Mouse (Mus musculus) lung, postnatal 0 days (tissue): ENCODE measurements at regions not wholly inside any gene's neighbourhood (a gene's known extent, or its start where the extent isn't known, plus 50 kb on each side); places are given as distances from the start of the nearest gene placed in this dataset.
A peak's percentile ranks its signal among the peaks of the same experiment; 100 is the strongest.

Source experiments
- ATAC-seq: fragments of 200-750 bp; cut with Nextera tagmentation; 2 replicates; pipeline ENCODE4 v1.8.0; 2017; ENCODE audit warnings: moderate library complexity
- DNase-seq: peaks from one replicate; pipeline ENCODE4 v3.0.0-alpha.2; 2016; ENCODE audit warnings: low spot score
- H3K27ac ChIP-seq: fragments of 300-500 bp; sonication (generic); 2 replicates; pipeline ENCODE4 v1.5.1; 2014; ENCODE audit warnings: antibody characterized with exemption, mild to moderate bottlenecking, low read length, mixed read lengths
- H3K27me3 ChIP-seq: fragments of 300-500 bp; sonication (generic); replicated peaks from 2 replicates; pipeline ENCODE4 v1.6.1; 2014; ENCODE audit warnings: low read length, mixed read lengths; ENCODE audit not compliant: insufficient read depth
- H3K36me3 ChIP-seq: fragments of 300-500 bp; sonication (generic); 2 replicates; pipeline ENCODE4 v1.6.1; 2014; ENCODE audit warnings: low read length, mixed read lengths; ENCODE audit not compliant: insufficient read depth
- H3K4me1 ChIP-seq: fragments of 300-500 bp; sonication (generic); 2 replicates; pipeline ENCODE4 v1.6.1; 2014; ENCODE audit warnings: antibody characterized with exemption, low read depth, low read length, mixed read lengths; ENCODE audit not compliant: insufficient read depth
- H3K4me2 ChIP-seq: fragments of 300-500 bp; sonication (generic); replicated peaks from 2 replicates; pipeline ENCODE4 v1.6.1; 2014; ENCODE audit warnings: low read depth, mild to moderate bottlenecking, low read length, moderate library complexity, mixed read lengths
- H3K4me3 ChIP-seq: fragments of 300-500 bp; sonication (generic); 2 replicates; pipeline ENCODE4 v1.5.1; 2014; ENCODE audit warnings: low read depth, low read length
- H3K9ac ChIP-seq: fragments of 300-500 bp; sonication (generic); replicated peaks from 2 replicates; pipeline ENCODE4 v1.6.1; 2014; ENCODE audit warnings: low read depth, mild to moderate bottlenecking
- H3K9me3 ChIP-seq: fragments of 300-500 bp; sonication (generic); 2 replicates; pipeline ENCODE4 v1.6.1; 2016; ENCODE audit warnings: low read length, mixed read lengths
- CTCF ChIP-seq: IDR thresholded peaks from 2 replicates; pipeline ENCODE4 v1.5.1; 2016; ENCODE audit warnings: antibody characterized with exemption, mild to moderate bottlenecking
- EP300 ChIP-seq: IDR thresholded peaks from 2 replicates; pipeline ENCODE4 v1.6.1; 2016; ENCODE audit warnings: antibody characterized with exemption, mild to moderate bottlenecking, control low read depth
- WGBS: fragments of 180-500 bp; shearing (Covaris S2); extraction: QIAGEN DNeasy Blood & Tissue Kit; methylation state at CpG from one replicate; pipeline ENCODE4 v1.1.7; 2014; 5-methylcytosine and 5-hydroxymethylcytosine counted together

- Histone ChIP-seq H3K4me1 (no peaks in the 10 kb centered on the region), H3K4me3 (no peak overlapping the region), H3K9me3 (no peaks in the 10 kb centered on the region), H3K27ac (no peak overlapping the region), H3K9ac (no peak overlapping the region), H3K36me3 (no peaks in the 10 kb centered on the region), H3K27me3 (no peaks in the 10 kb centered on the region), H3K4me2 (no peak overlapping the region)
- TF ChIP-seq CTCF (no peak), EP300 (no peak)
- WGBS, result 54% methylated on average over 6 of the region's 6 CpGs
- ATAC-seq (no peak), DNase-seq (no peak)
These were observed 172.8 kb downstream of the Bmp2 start for GRCm38 (mm10) chr2:133724757-133725156.

GRCm38 (mm10) chr2:133734469-133735225 is 182.7 kb downstream of the Bmp2 start:
- Histone ChIP-seq H3K9ac (no peak overlapping the region), H3K4me2 (no peak overlapping the region), H3K9me3 (no peaks in the 10 kb centered on the region), H3K4me3 (no peak overlapping the region), H3K4me1 (no peaks in the 10 kb centered on the region), H3K27me3 (no peaks in the 10 kb centered on the region), H3K27ac (no peak overlapping the region), H3K36me3 (no peaks in the 10 kb centered on the region)
- WGBS, result 47% methylated on average over 9 of the region's 9 CpGs
- no peak for TF ChIP-seq CTCF
- TF ChIP-seq EP300, result no peak
- no peak for ATAC-seq
- no peak for DNase-seq

GRCm38 (mm10) chr2:133738839-133739430 is 187.0 kb downstream of the Bmp2 start:
- no peaks in the 10 kb centered on the region for H3K27me3 ChIP-seq
- no peaks in the 10 kb centered on the region for H3K36me3 ChIP-seq
- no peak overlapping the region for H3K4me3 ChIP-seq
- 31% methylated on average over 10 of the region's 10 CpGs for WGBS
- no peaks in the 10 kb centered on the region for H3K9me3 ChIP-seq
- peak; percentile 13 for DNase-seq
- TF ChIP-seq EP300 (no peak), CTCF (no peak)
- H3K4me2 ChIP-seq, result no peak overlapping the region
- no peak overlapping the region for H3K9ac ChIP-seq
- no peaks in the 10 kb centered on the region for H3K4me1 ChIP-seq
- ATAC-seq, result no peak
- H3K27ac ChIP-seq, result no peak overlapping the region

- 50% methylated on average over 4 of the region's 4 CpGs for WGBS
- TF ChIP-seq EP300, result no peak
- no peak for TF ChIP-seq CTCF
- no peaks in the 10 kb centered on the region for H3K9me3 ChIP-seq
- no peak overlapping the region for H3K27ac ChIP-seq
- no peak overlapping the region for H3K9ac ChIP-seq
- no peak for DNase-seq
- no peaks in the 10 kb centered on the region for H3K4me1 ChIP-seq
- no peaks in the 10 kb centered on the region for H3K36me3 ChIP-seq
- no peaks in the 10 kb centered on the region for H3K27me3 ChIP-seq
- ATAC-seq, result no peak
- no peak overlapping the region for H3K4me2 ChIP-seq
- no peak overlapping the region for H3K4me3 ChIP-seq
These were observed 196.5 kb downstream of the Bmp2 start for GRCm38 (mm10) chr2:133748493-133748892.

GRCm38 (mm10) chr2:133749846-133750637 is 198.1 kb downstream of the Bmp2 start:
- no peak for TF ChIP-seq EP300
- no peak for TF ChIP-seq CTCF

GRCm38 (mm10) chr2:133754088-133754487 is 202.1 kb downstream of the Bmp2 start:
- Histone ChIP-seq H3K27ac (no peak overlapping the region), H3K9ac (no peak overlapping the region), H3K4me2 (no peak overlapping the region), H3K4me3 (no peak overlapping the region), H3K36me3 (no peaks in the 10 kb centered on the region), H3K4me1 (no peaks in the 10 kb centered on the region), H3K27me3 (no peaks in the 10 kb centered on the region), H3K9me3 (no peaks in the 10 kb centered on the region)
- no peak for ATAC-seq
- TF ChIP-seq CTCF (no peak), EP300 (no peak)
- no peak for DNase-seq
- 81% methylated on average over 3 of the region's 3 CpGs for WGBS

More at GRCm38 (mm10) chr2:133749846-133750637, 198.1 kb downstream of the Bmp2 start:
- 50% methylated on average over 4 of the region's 4 CpGs for WGBS
- Histone ChIP-seq H3K27me3 (no peaks in the 10 kb centered on the region), H3K27ac (no peak overlapping the region), H3K36me3 (no peaks in the 10 kb centered on the region), H3K4me2 (no peak overlapping the region), H3K9ac (no peak overlapping the region), H3K4me3 (no peak overlapping the region), H3K9me3 (no peaks in the 10 kb centered on the region), H3K4me1 (no peaks in the 10 kb centered on the region)
- DNase-seq, result no peak
- no peak for ATAC-seq
